Mouse (Mus musculus) heart, adult 2 months (tissue): ENCODE measurements at regions not wholly inside any gene's neighbourhood (a gene's known extent, or its start where the extent isn't known, plus 50 kb on each side); places are given as distances from the start of the nearest gene placed in this dataset.

Experiments
- DNase-seq, 2 experiments: peaks; one replicate each; pipeline ENCODE4 v3.0.0; 2021
- H3K27ac ChIP-seq: fragments of 200-600 bp; 2 replicates; pipeline ENCODE4 v1.8.1; 2022
- H3K27me3 ChIP-seq: fragments of 200-500 bp; 2 replicates; pipeline ENCODE4 v1.6.1; 2012; ENCODE audit warnings: mild to moderate bottlenecking, low read length, inconsistent platforms, mixed read lengths; ENCODE audit not compliant: control insufficient read depth, insufficient read depth
- H3K36me3 ChIP-seq: fragments of 200-500 bp; 2 replicates; pipeline ENCODE4 v1.6.1; 2012; ENCODE audit warnings: low read length, inconsistent platforms; ENCODE audit not compliant: control insufficient read depth, insufficient read depth
- H3K4me1 ChIP-seq: fragments of 200-500 bp; 2 replicates; pipeline ENCODE4 v1.6.1; 2011; ENCODE audit warnings: low read length; ENCODE audit not compliant: control insufficient read depth, insufficient read depth
- H3K4me3 ChIP-seq: fragments of 200-600 bp; 2 replicates; pipeline ENCODE4 v1.8.1; 2022
- H3K79me2 ChIP-seq: fragments of 200-500 bp; replicated peaks from 2 replicates; pipeline ENCODE4 v1.6.1; 2012; ENCODE audit warnings: mild to moderate bottlenecking, inconsistent platforms, low read length, moderate library complexity, mixed read lengths; ENCODE audit not compliant: control insufficient read depth, insufficient read depth
- H3K9ac ChIP-seq: fragments of 200-500 bp; 2 replicates; pipeline ENCODE4 v1.6.1; 2012; ENCODE audit warnings: low read depth, mild to moderate bottlenecking, control low read depth, inconsistent platforms, low read length, mixed read lengths
- CTCF ChIP-seq: fragments of 200-600 bp; IDR thresholded peaks from 2 replicates; pipeline ENCODE4 v1.8.1; 2022; ENCODE audit warnings: antibody characterized with exemption, mild to moderate bottlenecking, moderate library complexity
- EP300 ChIP-seq: fragments of 200-500 bp; IDR thresholded peaks from 2 replicates; pipeline ENCODE4 v1.6.1; 2011; ENCODE audit warnings: low read depth, low read length, control low read depth; ENCODE audit not compliant: insufficient read depth
- POLR2A ChIP-seq: fragments of 200-500 bp; IDR thresholded peaks from 2 replicates; pipeline ENCODE4 v1.6.1; 2011; ENCODE audit warnings: mild to moderate bottlenecking, low read depth, low read length, control low read depth; ENCODE audit not compliant: insufficient read depth
- WGBS: fragments of 180-500 bp; shearing (Covaris S2); methylation state at CpG from one replicate; pipeline ENCODE4 v1.1.7; 2018; 5-methylcytosine and 5-hydroxymethylcytosine counted together
- intact Hi-C: fragments of 180-260 bp; cut with DNase I; formaldehyde crosslinking; loops from one replicate; pipeline ENCODE4 v1.15.1; 2025

DNA sequence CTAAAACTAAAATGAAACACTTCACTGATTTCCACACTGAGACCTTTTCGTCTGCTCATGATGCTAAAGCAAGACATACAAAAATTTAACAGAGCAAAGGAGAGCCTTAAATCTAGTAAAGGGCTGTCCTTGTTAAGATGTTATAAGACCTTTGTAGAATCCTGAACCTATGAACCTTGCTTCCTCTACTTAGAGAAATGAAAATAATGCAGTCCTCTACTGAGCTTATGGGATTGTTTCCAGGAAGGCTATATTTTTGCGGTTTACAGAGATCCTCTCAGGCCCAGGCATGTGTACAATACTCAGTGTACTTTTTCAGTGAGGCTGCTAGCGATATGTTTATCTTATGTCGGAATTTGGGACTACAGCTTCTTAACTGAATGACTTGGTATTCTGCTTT lies 558.5 kb upstream of the Flrt2 start:
- Histone ChIP-seq H3K9ac (no peak overlapping the region), H3K27me3 (no peaks in the 10 kb centered on the region), H3K36me3 (no peaks in the 10 kb centered on the region), H3K4me1 (no peaks in the 10 kb centered on the region), H3K27ac (no peak overlapping the region), H3K4me3 (no peak overlapping the region), H3K79me2 (no peaks in the 10 kb centered on the region)
- 73% methylated on average over 4 of the region's 4 CpGs for WGBS
- DNase-seq: no peak
- TF ChIP-seq POLR2A: no peak
- TF ChIP-seq EP300: no peak
- no peak for TF ChIP-seq CTCF
- intact Hi-C loops: no loop called here

GRCm38 (mm10) chr12:95138167-95138566 lies 553.9 kb upstream of the Flrt2 start:
- Histone ChIP-seq H3K4me1 (no peaks in the 10 kb centered on the region), H3K27ac (no peak overlapping the region), H3K79me2 (no peaks in the 10 kb centered on the region), H3K27me3 (no peaks in the 10 kb centered on the region), H3K4me3 (no peak overlapping the region), H3K36me3 (no peaks in the 10 kb centered on the region), H3K9ac (no peak overlapping the region)
- 75% methylated on average over 2 of the region's 2 CpGs for WGBS
- DNase-seq: no peak
- intact Hi-C loops: no loop called here
- TF ChIP-seq CTCF (no peak), POLR2A (no peak), EP300 (no peak)

DNA sequence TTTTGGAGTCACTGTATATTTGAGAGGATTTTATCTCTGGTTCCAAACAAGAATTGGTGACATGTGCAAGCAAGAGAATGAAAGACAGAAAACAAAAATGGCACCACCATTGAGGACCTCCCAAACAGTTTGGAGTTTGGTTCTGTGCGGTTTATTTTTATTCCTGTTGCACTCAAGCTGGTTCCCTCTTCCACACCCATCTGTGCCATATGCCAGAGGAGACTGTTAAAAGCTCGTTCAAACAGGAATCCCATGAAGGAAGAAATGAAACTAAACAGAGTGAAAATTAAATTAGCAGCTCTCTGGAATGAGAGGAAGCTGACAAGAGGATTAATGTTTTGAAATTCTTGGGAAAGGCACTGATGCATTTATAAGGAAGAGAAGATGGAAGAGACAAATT lies 521.0 kb upstream of the Flrt2 start:
- TF ChIP-seq POLR2A: no peak
- TF ChIP-seq EP300: no peak
- TF ChIP-seq CTCF: no peak
- intact Hi-C loops: no loop called here
- H3K4me3 ChIP-seq: no peak overlapping the region
- no peaks in the 10 kb centered on the region for H3K36me3 ChIP-seq
- no peaks in the 10 kb centered on the region for H3K4me1 ChIP-seq
- no peaks in the 10 kb centered on the region for H3K79me2 ChIP-seq
- H3K27me3 ChIP-seq: no peaks in the 10 kb centered on the region
- no peak overlapping the region for H3K27ac ChIP-seq
- DNase-seq: no peak
- H3K9ac ChIP-seq: no peak overlapping the region
- 62% methylated on average over 2 of the region's 2 CpGs for WGBS

DNA sequence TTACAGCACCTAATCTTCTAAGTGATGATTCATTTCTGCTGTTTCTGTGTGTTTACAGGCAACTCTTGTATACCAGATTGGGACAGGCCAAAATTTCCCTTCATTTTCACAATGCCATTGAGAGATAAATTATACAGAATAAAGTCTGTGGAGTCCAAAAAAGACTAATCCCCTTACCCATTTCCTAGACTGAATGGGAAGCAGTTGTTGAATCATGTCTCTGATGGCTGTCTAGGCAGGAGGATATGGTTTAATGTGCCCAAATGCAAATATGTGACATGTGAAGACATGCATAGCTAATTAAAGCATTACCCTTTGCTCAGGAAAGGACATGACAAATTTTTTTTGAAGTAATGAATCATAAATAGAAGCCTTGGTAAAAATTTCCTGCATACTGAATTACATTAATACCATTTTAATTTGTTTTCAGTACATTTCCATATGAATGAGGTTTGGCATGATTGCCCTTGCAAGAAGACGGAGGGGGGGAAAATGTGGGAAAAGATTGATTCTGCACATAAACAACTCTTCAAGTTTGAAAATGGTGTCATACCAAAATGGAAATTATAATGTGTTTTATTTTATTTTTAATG lies 518.1 kb upstream of the Flrt2 start:
- no peak for TF ChIP-seq EP300
- no peak for TF ChIP-seq POLR2A
- TF ChIP-seq CTCF: no peak
- no peaks in the 10 kb centered on the region for H3K79me2 ChIP-seq
- WGBS: 93% methylated on average over 1 of the region's 1 CpGs
- H3K27me3 ChIP-seq: no peaks in the 10 kb centered on the region
- no peaks in the 10 kb centered on the region for H3K4me1 ChIP-seq
- no peaks in the 10 kb centered on the region for H3K36me3 ChIP-seq
- H3K27ac ChIP-seq: no peak overlapping the region
- H3K9ac ChIP-seq: no peak overlapping the region
- no peak for DNase-seq
- intact Hi-C loops: no loop called here
- no peak overlapping the region for H3K4me3 ChIP-seq

- WGBS: 87% methylated on average over 8 of the region's 8 CpGs
- TF ChIP-seq EP300 (no peak), POLR2A (no peak), CTCF (no peak)
- Histone ChIP-seq H3K79me2 (no peaks in the 10 kb centered on the region), H3K36me3 (no peaks in the 10 kb centered on the region), H3K4me1 (no peaks in the 10 kb centered on the region), H3K27ac (no peak overlapping the region), H3K27me3 (no peaks in the 10 kb centered on the region), H3K9ac (no peak overlapping the region), H3K4me3 (no peak overlapping the region)
- DNase-seq: no peak
- intact Hi-C loops: no loop called here
Observed at GRCm38 (mm10) chr12:95202486-95202885, 489.5 kb upstream of the Flrt2 start.

DNA sequence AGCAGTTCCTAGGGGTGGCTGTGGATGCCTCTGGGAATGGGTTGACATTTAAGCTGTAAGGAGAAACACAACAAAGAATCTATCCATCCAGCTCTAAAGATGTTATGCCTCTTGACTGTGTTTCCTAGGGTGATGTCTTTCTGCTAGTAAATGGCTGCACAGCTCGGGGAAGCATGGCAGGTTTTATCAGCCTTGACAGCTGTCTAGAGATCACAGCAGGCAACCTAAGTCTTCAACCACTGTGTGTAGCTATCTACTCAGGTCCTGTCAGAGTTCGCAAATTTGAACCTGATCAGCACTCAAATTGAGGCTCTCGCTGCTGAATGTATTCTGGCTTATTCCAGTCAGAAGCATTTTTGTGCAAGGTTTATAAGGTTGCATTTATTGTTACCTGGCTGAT lies 486.9 kb upstream of the Flrt2 start:
- H3K4me1 ChIP-seq: no peaks in the 10 kb centered on the region
- H3K36me3 ChIP-seq: no peaks in the 10 kb centered on the region
- no peak overlapping the region for H3K27ac ChIP-seq
- no peak for TF ChIP-seq CTCF
- TF ChIP-seq EP300: no peak
- H3K79me2 ChIP-seq: no peaks in the 10 kb centered on the region
- H3K4me3 ChIP-seq: no peak overlapping the region
- no peak overlapping the region for H3K9ac ChIP-seq
- no peaks in the 10 kb centered on the region for H3K27me3 ChIP-seq
- intact Hi-C loops: no loop called here
- peak in 1 of 2 experiments; percentile 2 for DNase-seq
- 80% methylated on average over 3 of the region's 3 CpGs for WGBS
